Mouse (Mus musculus) gastrocnemius, postnatal 14 days (tissue): Measurements from ENCODE around the gene 6720489N17Rik. TPM values are rescaled to one million over a fixed set of nuclear protein-coding genes. Genes with fewer than 3 reads are reported as not detected.
"Not testable (repeated sequence)": the region's sequence is repeated elsewhere in the genome, so short reads cannot be mapped to it uniquely, and the experiment has no call there.

ENCODE experiments used
- DNase-seq: peaks from one replicate; pipeline ENCODE4 v3.0.0; 2021; ENCODE audit warnings: mixed read lengths
- intact Hi-C: fragments of 180-260 bp; cut with DNase I; formaldehyde crosslinking; loops from one replicate; pipeline ENCODE4 v1.15.1; 2025; ENCODE audit warnings: low total_unique reads
- long read RNA-seq, 2 experiments: library from polyadenylated mRNA; stranded (forward); transcript quantifications; one replicate each; pipeline ENCODE4 v2.0.0; 2021
- microRNA-seq, 2 experiments: library from miRNA; unstranded; fragments of <30 nt; microRNA quantifications; one replicate each; pipeline ENCODE4 v1.2.0; 2021
- total RNA-seq, 2 experiments: library from RNA; stranded (reverse); gene quantifications; 2 replicates each; pipeline ENCODE4 v1.2.3; 2021

6720489N17Rik gene
- total RNA-seq = 1 to 10 TPM in 1 of 2 experiments, under 1 TPM in 1; 0.66 to 1.6 TPM
- long read RNA-seq, experiment 1, partial matches to known transcripts = 0 of 1 reads
- long read RNA-seq, experiment 1, other reads (novel, unspliced or antisense) = 1 of 1 reads
- long read RNA-seq, experiment 2 = 0 reads

DNA sequence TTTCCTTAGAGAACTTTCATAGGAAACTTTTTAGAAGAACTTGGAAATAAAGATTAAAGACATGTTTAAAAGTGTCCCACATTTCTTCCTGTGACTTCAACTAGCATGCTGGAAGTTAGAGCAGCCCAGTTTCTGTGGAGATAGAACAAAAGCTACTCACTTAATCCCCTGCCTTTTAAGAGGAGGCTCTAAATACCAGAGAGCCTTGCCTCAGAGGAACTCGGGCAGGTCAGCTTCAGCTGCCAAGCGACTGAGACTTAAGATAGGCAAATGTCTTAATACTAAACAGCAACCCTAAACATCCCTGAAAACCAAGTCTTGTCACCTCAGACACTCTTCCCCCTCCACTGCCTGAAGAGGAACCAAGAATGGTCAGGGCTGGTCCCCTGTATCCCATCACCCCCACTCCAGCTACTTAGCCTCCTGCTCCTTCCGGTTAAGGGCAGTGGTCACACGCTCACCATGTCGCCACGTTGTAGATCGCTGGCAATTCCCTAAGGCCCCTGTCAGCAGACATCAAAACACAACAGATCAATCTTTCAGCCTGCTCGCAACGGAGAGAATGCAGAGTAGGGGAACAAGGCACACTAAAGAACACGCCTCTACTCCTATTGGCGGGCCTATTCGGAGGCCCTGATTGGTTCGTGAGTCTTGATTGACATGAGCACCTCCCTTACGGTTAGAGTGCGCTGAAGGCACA, at the start of gene 6720489N17Rik:
6720489N17Rik (minus strand) TSS at position 606 of the 700 bp plus-strand sequence.
- intact Hi-C loops = not testable (repeated sequence)
- DNase-seq = peak; percentile 71

DNA sequence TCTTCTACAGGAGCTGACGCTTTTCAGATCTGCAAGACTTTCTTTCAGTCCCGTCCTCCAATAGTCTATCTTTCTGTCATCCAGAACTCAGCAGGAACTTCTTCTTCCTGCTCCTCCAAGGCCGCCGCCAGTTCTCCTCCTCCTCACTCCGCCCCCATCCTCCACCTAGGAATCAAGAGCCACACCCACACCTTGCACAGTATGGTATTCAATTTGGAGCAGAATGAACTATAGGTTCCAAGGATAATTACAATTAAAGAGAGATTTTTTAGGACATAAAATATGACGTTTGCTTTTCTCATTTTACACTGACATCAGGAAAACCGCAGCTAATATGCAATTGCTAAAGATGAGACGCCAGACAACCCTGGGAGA, 29.4 kb upstream of the 6720489N17Rik start:
- DNase-seq = no peak
- intact Hi-C loops = no loop called here

- intact Hi-C loops = not testable (repeated sequence)
These were observed 28.8 kb upstream of the 6720489N17Rik start for GRCm38 (mm10) chr13:62652681-62653368.

GRCm38 (mm10) chr13:62627071-62627470, 3.1 kb upstream of the 6720489N17Rik start:
- intact Hi-C loops, DNase-seq: not testable (repeated sequence)

More at GRCm38 (mm10) chr13:62652681-62653368, 28.8 kb upstream of the 6720489N17Rik start:
- peak; percentile 34 for DNase-seq

GRCm38 (mm10) chr13:62624277-62624665, 289 bp upstream of the 6720489N17Rik start:
- DNase-seq, intact Hi-C loops: not testable (repeated sequence)

DNA sequence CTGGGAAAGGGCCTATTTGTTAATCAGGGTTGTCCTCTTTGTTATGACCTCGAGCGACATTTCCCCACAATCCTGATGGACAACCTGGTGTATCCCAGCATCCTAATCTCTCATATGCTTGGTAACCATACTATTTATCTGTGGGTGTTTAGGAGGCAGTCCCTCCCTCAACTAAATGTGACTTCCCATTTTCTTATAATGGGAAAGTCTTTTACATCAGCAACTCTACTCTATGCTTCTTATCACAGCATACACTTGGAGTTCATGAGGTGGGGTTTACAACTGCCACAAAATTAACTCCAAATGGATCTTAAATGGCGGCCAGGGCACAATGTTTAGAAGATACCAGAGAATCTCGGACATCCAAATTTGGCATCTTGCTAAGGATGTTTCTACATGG, 6.5 kb downstream of the 6720489N17Rik start:
- intact Hi-C loops, DNase-seq: not testable (repeated sequence)

DNA sequence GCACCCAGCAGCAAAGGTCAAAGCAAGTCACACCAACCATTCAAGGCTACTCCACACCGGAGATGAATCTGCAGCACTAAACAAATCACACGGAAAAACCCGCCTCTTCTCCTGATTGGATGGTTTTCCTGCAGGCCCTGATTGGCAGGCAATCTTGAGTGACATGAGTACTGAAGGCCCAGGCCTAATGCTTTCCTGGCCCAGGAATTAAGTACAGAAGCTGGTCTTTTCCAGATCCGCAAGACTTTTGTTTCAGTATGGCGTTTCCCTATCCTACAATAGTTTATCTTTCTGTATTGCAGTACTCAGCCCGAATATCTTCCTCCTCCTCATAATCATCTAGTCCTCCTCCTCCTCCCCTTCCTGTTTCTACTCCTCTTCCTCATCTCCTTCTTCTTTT, 52.9 kb downstream of the 6720489N17Rik start, which contains the start of gene Zfp934:
Zfp934 (minus strand) TSS at position 101 of the 400 bp plus-strand sequence.
- intact Hi-C loops, DNase-seq: not testable (repeated sequence)

GRCm38 (mm10) chr13:62561696-62562095, 62.3 kb downstream of the 6720489N17Rik start:
- DNase-seq, intact Hi-C loops: not testable (repeated sequence)

- peak; percentile 53 for DNase-seq
- intact Hi-C loops = not testable (repeated sequence)
These were observed 65.5 kb downstream of the 6720489N17Rik start, which contains the start of gene Zfp935 for GRCm38 (mm10) chr13:62558189-62559110. Gene Zfp935, minus strand, starts transcription at chr13:62558511.

Small RNA genes within 50 kb of the gene (microRNA-seq; reads per million reads assigned to microRNA genes)
- 0 reads per million in 2 experiments for gene Gm24020

Other genes with a start within 250 kb of the 6720489N17Rik start
- gene Gm3604, start 241.0 kb downstream of the 6720489N17Rik start, total RNA-seq = under 1 TPM; 0.42 to 0.43 TPM
- 1 to 10 TPM; 6.2 to 7.3 TPM for gene Gm49359, start 157.3 kb downstream of the 6720489N17Rik start, total RNA-seq
- under 1 TPM in 1 of 2 experiments, not detected in 1; 0.55 TPM for gene Zfp935, start 65.7 kb downstream of the 6720489N17Rik start, total RNA-seq
- 1 to 10 TPM; 2.7 to 3.7 TPM for gene Zfp934, start 53.0 kb downstream of the 6720489N17Rik start, total RNA-seq
- gene Platr25, start 136.5 kb upstream of the 6720489N17Rik start, total RNA-seq = 1 to 10 TPM; 2.9 to 3.6 TPM
- 1 to 10 TPM in 1 of 2 experiments, under 1 TPM in 1; 0.69 to 1.2 TPM for gene Gm5141, start 161.6 kb upstream of the 6720489N17Rik start, total RNA-seq
- gene Fbp2, start 234.2 kb upstream of the 6720489N17Rik start, total RNA-seq = 10 to 100 TPM; 63.5 to 77.7 TPM